8 mouse cellular contexts compared by ENCODE assay signal in the genomic region with DNA sequence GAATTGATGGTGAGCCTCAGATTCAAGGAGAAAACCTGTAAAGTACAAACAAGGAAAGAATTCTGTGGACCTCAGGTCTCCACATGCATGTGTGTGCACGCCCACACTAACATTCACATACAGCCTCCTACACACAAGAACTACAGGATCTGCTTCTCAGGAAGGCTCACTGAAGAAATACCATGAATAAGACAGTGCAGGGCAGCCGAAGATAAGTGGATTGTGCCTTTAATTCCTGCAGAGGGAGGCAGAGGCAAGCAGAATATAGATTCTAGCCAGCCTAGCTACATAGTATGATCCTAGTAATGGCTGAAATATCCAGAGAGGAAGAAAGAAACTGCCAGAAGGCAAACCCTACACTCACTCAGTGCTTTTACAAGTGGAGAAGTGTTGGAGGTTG. TPM values are rescaled to one million over a fixed set of nuclear protein-coding genes. Genes with fewer than 3 reads are reported as not detected.
DNase-seq lines count a peak whose midpoint lies in the region; ATAC-seq and TF ChIP-seq lines count a peak whose summit lies in the region.
"Had no signal": no experiment of that assay in that cellular context is flagged by ENCODE, and none has a peak within 500 bp of the region (broad histone marks: within the 10 kb centered on the region; RNA-seq: fewer than 3 reads in every experiment).

No protein-coding gene starts in this region.

- no peak for DNase-seq in layer of hippocampus, adult 2 months (ENCODE audit: low spot score in 2 of 2)
- DNase-seq in layer of hippocampus, postnatal 10 days (ENCODE audit: low spot score in 2 of 2) = no peak
- peak; percentile 74 for DNase-seq in brain, adult 2 months (ENCODE audit: low read depth, low spot score)
- peak; percentile 30 for DNase-seq in hindbrain, embryonic 14.5 days (ENCODE audit: low spot score)
- no peak for DNase-seq in urinary bladder, postnatal 14 days (ENCODE audit: low spot score)
- DNase-seq in adrenal gland, adult (ENCODE audit: inconsistent age in 2 of 2, low spot score in 1 of 2) = no peak

- H3K4me3 ChIP-seq in layer of hippocampus, adult 2 months = no peak overlapping the region; the same call in 1 of the 2 replicates
- no peak overlapping the region; the same call in 1 of the 2 replicates for H3K4me3 ChIP-seq in hindbrain, embryonic 14.5 days (replicated peaks; ENCODE audit: low read length)
- peak overlapping the region; percentile 90; the same call in 1 of the 2 replicates for H3K4me3 ChIP-seq in neural tube, embryonic 13.5 days

- H3K27me3 ChIP-seq in hindbrain, embryonic 14.5 days (ENCODE audit: control insufficient read depth, insufficient read depth, low read length) = 0 out of 2 replicates have a peak, but pooled peaks cover 4% of the 10 kb centered on the region
- peaks cover 7% of the 10 kb centered on the region; the same call in 1 of the 2 replicates for H3K27me3 ChIP-seq in neural tube, embryonic 13.5 days

- no peak overlapping the region; the same call in 1 of the 2 replicates for H3K9ac ChIP-seq in hindbrain, embryonic 14.5 days
- no peak overlapping the region for H3K9ac ChIP-seq in neural tube, embryonic 13.5 days

- no peaks in the 10 kb centered on the region for H3K9me3 ChIP-seq in hindbrain, embryonic 14.5 days (ENCODE audit: control insufficient read depth, low read length)
- H3K9me3 ChIP-seq in neural tube, embryonic 13.5 days = no peaks in the 10 kb centered on the region

- H3K27ac ChIP-seq in layer of hippocampus, adult 2 months = no peak overlapping the region
- 0 out of 2 replicates have a peak overlapping the region, but pooled peaks have one; percentile 3 for H3K27ac ChIP-seq in hindbrain, embryonic 14.5 days
- no peak overlapping the region for H3K27ac ChIP-seq in neural tube, embryonic 13.5 days (replicated peaks)

- peaks cover 14% of the 10 kb centered on the region for H3K4me1 ChIP-seq in hindbrain, embryonic 14.5 days (replicated peaks; ENCODE audit: control insufficient read depth, insufficient read depth, low read length)
- peaks cover 15% of the 10 kb centered on the region for H3K4me1 ChIP-seq in neural tube, embryonic 13.5 days (replicated peaks)

- H3K4me2 ChIP-seq in hindbrain, embryonic 14.5 days (replicated peaks) = peak overlapping the region; percentile 89; the same call in 1 of the 2 replicates
- no peak overlapping the region for H3K4me2 ChIP-seq in neural tube, embryonic 13.5 days

- peak; percentile 43 for TF ChIP-seq CTCF in layer of hippocampus, adult 2 months (conservative IDR thresholded peaks at IDR 0.05)

- WGBS in hindbrain, embryonic 14.5 days = 56% methylated on average over 2 of the region's 2 CpGs
- 66% methylated on average over 2 of the region's 2 CpGs for WGBS in neural tube, embryonic 13.5 days

- no peaks in the 10 kb centered on the region for H3K36me3 ChIP-seq in hindbrain, embryonic 14.5 days (replicated peaks; ENCODE audit: control insufficient read depth, insufficient read depth)
- no peaks in the 10 kb centered on the region for H3K36me3 ChIP-seq in neural tube, embryonic 13.5 days

- ATAC-seq in hindbrain, embryonic 14.5 days (ENCODE audit: low FRiP score) = no peak
- ATAC-seq in neural tube, embryonic 13.5 days (ENCODE audit: low read depth) = peak; percentile 36; the same call in 1 of the 2 replicates

RNA-seq across cellular contexts. Expression of a gene that starts 0.5 kb away (rescaled TPM):
- total RNA-seq in layer of hippocampus, adult 2 months (2021) = 100 to 1,000 TPM; 133 to 139 TPM
- total RNA-seq in layer of hippocampus, postnatal 10 days (2021) = 100 to 1,000 TPM; 173 to 178 TPM
- polyA plus RNA-seq in hindbrain, embryonic 14.5 days (2014; fragmentation: Nextera tagmentation; extraction: Ambion mirVana) = 278 and 290 TPM in 2 replicates
- 326 and 357 TPM in 2 replicates for polyA plus RNA-seq in neural tube, embryonic 13.5 days (2015; fragmentation: Nextera tagmentation; extraction: Ambion mirVana)

RNA-seq across cellular contexts. Expression of a gene that starts 6.4 kb away (rescaled TPM):
- total RNA-seq in layer of hippocampus, adult 2 months (2021) = 1 to 10 TPM; 3.9 to 4.3 TPM
- total RNA-seq in layer of hippocampus, postnatal 10 days (2021) = 1 to 10 TPM; 2.7 to 2.9 TPM
- polyA plus RNA-seq in hindbrain, embryonic 14.5 days (2014; fragmentation: Nextera tagmentation; extraction: Ambion mirVana) = 2.0 and 2.2 TPM in 2 replicates
- polyA plus RNA-seq in neural tube, embryonic 13.5 days (2015; fragmentation: Nextera tagmentation; extraction: Ambion mirVana) = 1.5 TPM in 2 replicates
- total RNA-seq: liver, adult 2 months had no signal
- polyA plus RNA-seq: liver, adult 2 months had no signal

RNA-seq across cellular contexts. Expression of a gene that starts 31.4 kb away (rescaled TPM):
- total RNA-seq in layer of hippocampus, adult 2 months (2021) = 1 to 10 TPM; 5.2 to 5.5 TPM
- total RNA-seq in layer of hippocampus, postnatal 10 days (2021) = 1 to 10 TPM; 6.1 to 6.2 TPM
- 5.1 and 5.5 TPM in 2 replicates for polyA plus RNA-seq in hindbrain, embryonic 14.5 days (2014; fragmentation: Nextera tagmentation; extraction: Ambion mirVana)
- polyA plus RNA-seq in neural tube, embryonic 13.5 days (2015; fragmentation: Nextera tagmentation; extraction: Ambion mirVana) = 7.8 and 8.2 TPM in 2 replicates

RNA-seq across cellular contexts. Expression of a gene that starts 54.9 kb away (rescaled TPM):
- 1 to 10 TPM; 2.0 to 2.7 TPM for total RNA-seq in layer of hippocampus, adult 2 months (2021)
- 1 to 10 TPM; 4.6 to 4.8 TPM for total RNA-seq in layer of hippocampus, postnatal 10 days (2021)
- polyA plus RNA-seq in hindbrain, embryonic 14.5 days (2014; fragmentation: Nextera tagmentation; extraction: Ambion mirVana) = 3.6 and 3.7 TPM in 2 replicates
- 2.3 and 2.5 TPM in 2 replicates for polyA plus RNA-seq in neural tube, embryonic 13.5 days (2015; fragmentation: Nextera tagmentation; extraction: Ambion mirVana)
- total RNA-seq: liver, adult 2 months had no signal

RNA-seq across cellular contexts. Expression of a gene that starts 57.6 kb away (rescaled TPM):
- 10 to 100 TPM; 24.5 to 25.2 TPM for total RNA-seq in layer of hippocampus, adult 2 months (2021)
- total RNA-seq in layer of hippocampus, postnatal 10 days (2021) = 10 to 100 TPM; 43.3 to 49.1 TPM
- polyA plus RNA-seq in hindbrain, embryonic 14.5 days (2014; fragmentation: Nextera tagmentation; extraction: Ambion mirVana) = 47.5 and 49.2 TPM in 2 replicates
- polyA plus RNA-seq in neural tube, embryonic 13.5 days (2015; fragmentation: Nextera tagmentation; extraction: Ambion mirVana) = 31.1 and 39.7 TPM in 2 replicates

Comparison
In these comparisons a context has a peak if more than half of its experiments do, and no peak if none do; other contexts are left out.
1. DNase-seq: peak in brain, adult 2 months (single experiment) and hindbrain, embryonic 14.5 days (single experiment); none in layer of hippocampus, adult 2 months (0 of 2), layer of hippocampus, postnatal 10 days (0 of 2), urinary bladder, postnatal 14 days (single experiment) and adrenal gland, adult (0 of 2).